Mouse (Mus musculus): Measurements from ENCODE around the gene Ascl4. TPM values are rescaled to one million over a fixed set of nuclear protein-coding genes. Genes with fewer than 3 reads are reported as not detected.

The Ascl4 gene
- 1.2 TPM for total RNA-seq (2023)

DNA sequence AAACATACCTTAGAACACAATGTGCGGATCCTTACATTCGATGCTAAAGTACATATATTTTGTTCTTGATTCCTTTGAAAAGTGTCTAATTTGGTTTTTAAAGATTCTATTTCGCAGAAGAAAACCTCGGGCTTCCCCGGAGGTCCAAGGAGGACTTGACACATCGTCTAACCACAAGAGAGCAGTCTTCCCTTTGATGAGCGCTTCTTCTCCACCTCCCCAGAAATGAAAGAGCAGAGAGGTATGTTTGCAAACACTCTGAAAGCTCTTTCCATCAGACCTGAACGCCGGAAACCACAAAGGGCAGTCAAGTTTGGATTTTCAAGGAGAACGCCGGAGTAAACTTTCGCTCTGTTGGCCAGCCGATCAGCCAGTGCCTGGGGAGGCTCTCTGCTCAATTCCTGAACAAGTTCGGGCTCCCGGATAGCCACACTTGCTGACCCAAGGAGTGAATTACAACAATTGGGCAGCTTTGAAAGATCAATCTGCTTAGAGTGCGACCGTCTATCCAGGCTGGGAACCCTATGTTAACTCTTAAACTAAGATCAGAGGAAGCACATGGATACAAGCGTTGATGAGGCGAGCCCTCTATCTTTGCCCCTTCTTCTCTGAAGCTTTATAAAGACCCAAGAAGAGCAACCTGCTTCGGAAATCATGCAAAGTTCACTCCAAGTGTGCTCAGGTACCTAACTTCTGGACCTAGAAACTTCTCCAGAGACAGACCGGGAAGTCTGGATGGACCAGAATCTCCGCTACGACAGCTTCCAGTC is at the start of gene Ascl4:
Gene Ascl4 (plus strand): TSS at position 6 of the 770 bp plus-strand sequence.

DNA sequence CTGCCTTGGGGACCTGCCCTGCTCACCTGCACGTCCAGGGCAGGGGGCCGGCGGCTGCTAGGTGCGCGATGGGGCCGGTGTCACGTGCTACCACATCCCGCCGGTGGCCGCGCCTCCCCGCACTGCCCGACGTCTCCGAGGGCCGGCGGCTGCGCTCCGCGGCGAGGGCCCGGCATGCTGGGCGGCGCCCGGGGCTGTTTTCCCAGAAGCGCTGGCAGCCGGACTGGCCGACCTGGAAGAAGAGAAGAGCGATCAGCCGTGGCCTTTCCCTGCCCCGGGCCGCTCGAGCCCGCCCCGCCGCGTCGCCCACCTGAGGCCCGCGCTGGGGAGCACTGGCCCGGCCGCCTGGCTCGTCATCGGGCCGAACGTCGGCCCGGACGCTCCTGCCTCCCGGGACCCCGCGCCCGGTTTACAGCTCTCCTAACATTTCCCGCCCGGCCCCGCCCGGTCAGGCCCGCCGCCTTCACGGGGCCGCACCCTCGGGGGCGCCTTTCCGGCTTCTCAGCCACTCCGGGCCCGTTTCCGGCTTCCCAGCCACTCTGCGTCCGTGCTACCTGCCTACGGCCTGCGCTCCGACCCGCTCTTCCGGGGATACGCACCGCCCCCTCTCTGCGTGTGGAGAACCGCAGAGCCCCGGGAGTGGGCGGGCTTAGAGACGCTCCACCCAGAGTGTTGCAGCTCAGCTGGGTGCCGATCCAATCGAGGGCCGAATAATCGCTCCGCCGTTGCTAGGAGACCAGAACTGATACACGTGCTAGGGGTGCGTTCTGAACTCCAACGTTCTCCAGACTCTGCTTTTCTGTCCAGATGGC is 10.8 kb upstream of the Ascl4 start, which contains the start of gene Prdm4:
Gene Prdm4 (minus strand): TSS at position 645 of the 812 bp plus-strand sequence.

DNA sequence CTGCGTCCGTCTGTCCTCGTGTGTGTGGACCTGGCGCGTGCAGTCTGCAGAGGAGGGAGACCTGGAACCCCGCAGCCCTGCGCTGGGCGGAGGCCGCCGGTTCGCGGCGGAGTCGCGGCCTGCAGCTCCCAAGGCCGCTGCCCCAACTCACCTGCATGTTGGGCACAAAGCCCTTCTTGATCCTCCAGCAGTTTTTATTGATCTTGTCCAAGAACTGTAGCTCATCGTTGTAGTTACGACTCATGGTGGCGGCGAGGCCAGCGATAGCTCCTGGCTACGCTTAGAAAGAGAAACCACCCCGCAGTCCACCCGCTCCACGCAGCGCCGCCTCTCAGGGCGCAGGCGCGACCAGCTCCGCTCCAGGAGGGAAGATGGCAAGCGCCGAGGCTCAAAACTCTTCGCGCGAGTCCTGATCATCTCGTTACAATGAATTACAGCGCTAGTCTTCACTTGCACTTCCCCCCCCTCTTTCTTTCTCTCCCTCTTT is 30.0 kb downstream of the Ascl4 start, which contains the start of gene Rtcb:
Gene Rtcb (minus strand): TSS at position 360 of the 487 bp plus-strand sequence.

Other genes starting within 250 kb of the Ascl4 start
- 27.8 TPM for gene Pwp1, start 98.2 kb upstream of the Ascl4 start, total RNA-seq (2023)
- gene Prdm4, start 10.5 kb upstream of the Ascl4 start, total RNA-seq (2023), result 58.0 TPM
- 87.1 TPM for gene Rtcb, start 30.1 kb downstream of the Ascl4 start, total RNA-seq (2023)
- gene Bpifc, start 84.2 kb downstream of the Ascl4 start, total RNA-seq (2023), result not detected
- 64.3 TPM for gene Fbxo7, start 94.3 kb downstream of the Ascl4 start, total RNA-seq (2023)

Measured in CD4-positive naive resting alpha-beta T cell, adult 76 days (primary cell).